ENCODE assay signal across 8 mouse cellular contexts in genomic region chr8:71205541-71205967, GRCm38 (mm10).
DNase-seq lines count a peak whose midpoint lies in the region; ATAC-seq and TF ChIP-seq lines count a peak whose summit lies in the region.
"Not testable (repeated sequence)": the region's sequence is repeated elsewhere in the genome, so short reads cannot be mapped to it uniquely, and the experiment has no call there.

No protein-coding gene starts in this region.

- ATAC-seq in hindbrain, embryonic 13.5 days (ENCODE audit: low FRiP score): peak; percentile 66
- peak; percentile 78 for ATAC-seq in lung, embryonic 14.5 days (ENCODE audit: insufficient read depth)
- ATAC-seq in neural tube, embryonic 11.5 days (ENCODE audit: insufficient read depth, low FRiP score, low TSS enrichment): peak; percentile 53

- peak overlapping the region; percentile 41 for H3K4me2 ChIP-seq in hindbrain, embryonic 13.5 days
- H3K4me2 ChIP-seq in lung, embryonic 14.5 days: peak overlapping the region; percentile 43
- H3K4me2 ChIP-seq in neural tube, embryonic 11.5 days (ENCODE audit: low read depth): not testable (repeated sequence)

- 0 out of 2 replicates have a peak, but pooled peaks have one; percentile 10 for TF ChIP-seq CTCF in lung, embryonic 14.5 days (IDR thresholded peaks at IDR 0.05; ENCODE audit: low read depth)

- WGBS in hindbrain, embryonic 13.5 days: 14% methylated on average over 4 of the region's 11 CpGs
- 0% methylated on average over 4 of the region's 11 CpGs for WGBS in lung, embryonic 14.5 days
- WGBS in neural tube, embryonic 11.5 days: 8% methylated on average over 3 of the region's 11 CpGs

- not testable (repeated sequence) for H3K9ac ChIP-seq in hindbrain, embryonic 13.5 days; lung, embryonic 14.5 days; neural tube, embryonic 11.5 days (ENCODE audit: low read length)

- peak; percentile 13 for DNase-seq in Muller cell, postnatal 12 days (ENCODE audit: inconsistent ontology term)
- peak; percentile 16 to 52 for DNase-seq in cerebellum, postnatal 14 days
- DNase-seq in gastrocnemius, adult 18-20 months (ENCODE audit: low spot score): peak; percentile 8
- DNase-seq in layer of hippocampus, adult 18-20 months (ENCODE audit: low spot score in 2 of 2): peak; percentile 2 to 20
- DNase-seq in lung, embryonic 14.5 days: not testable (repeated sequence)
- peak; percentile 19 for DNase-seq in neural tube, embryonic 11.5 days (ENCODE audit: low spot score)
- peak; percentile 6 for DNase-seq in thymus, postnatal 14 days

- not testable (repeated sequence) for H3K27me3 ChIP-seq in hindbrain, embryonic 13.5 days; lung, embryonic 14.5 days (ENCODE audit: insufficient read depth, low read length); neural tube, embryonic 11.5 days (ENCODE audit: control insufficient read depth, insufficient read depth, low read length)

- peak overlapping the region; percentile 12; the same call in 1 of the 2 replicates for H3K4me3 ChIP-seq in hindbrain, embryonic 13.5 days
- peak overlapping the region; percentile 11; the same call in 1 of the 2 replicates for H3K4me3 ChIP-seq in lung, embryonic 14.5 days (ENCODE audit: low read depth, low read length)
- H3K4me3 ChIP-seq in neural tube, embryonic 11.5 days (ENCODE audit: low read depth, low read length): not testable (repeated sequence)

- not testable (repeated sequence) for H3K36me3 ChIP-seq in hindbrain, embryonic 13.5 days; lung, embryonic 14.5 days (ENCODE audit: insufficient read depth); neural tube, embryonic 11.5 days (ENCODE audit: control insufficient read depth, insufficient read depth, low read length)

- not testable (repeated sequence) for H3K27ac ChIP-seq in hindbrain, embryonic 13.5 days; lung, embryonic 14.5 days (ENCODE audit: low read depth); neural tube, embryonic 11.5 days (ENCODE audit: low read depth, low read length)

- H3K4me1 ChIP-seq in hindbrain, embryonic 13.5 days (replicated peaks); lung, embryonic 14.5 days (ENCODE audit: insufficient read depth); neural tube, embryonic 11.5 days (ENCODE audit: control insufficient read depth, insufficient read depth, low read length): not testable (repeated sequence)

- H3K9me3 ChIP-seq in hindbrain, embryonic 13.5 days; lung, embryonic 14.5 days (ENCODE audit: low read depth, low read length); neural tube, embryonic 11.5 days (ENCODE audit: control insufficient read depth, low read length): not testable (repeated sequence)
